Mouse (Mus musculus) testis, adult 2 months (tissue): ENCODE data around the gene Angptl2. TPM values are rescaled to one million over a fixed set of nuclear protein-coding genes. Genes with fewer than 3 reads are reported as not detected.

Source experiments
- H3K27ac ChIP-seq: fragments of 200-500 bp; 2 replicates; pipeline ENCODE4 v1.5.1; 2012; ENCODE audit warnings: low read depth, low read length; ENCODE audit not compliant: control insufficient read depth, insufficient read depth
- H3K27me3 ChIP-seq: fragments of 200-500 bp; 2 replicates; pipeline ENCODE4 v1.6.1; 2012; ENCODE audit warnings: mild to moderate bottlenecking, low read length, moderate library complexity; ENCODE audit not compliant: control insufficient read depth, insufficient read depth
- H3K36me3 ChIP-seq: fragments of 200-500 bp; 2 replicates; pipeline ENCODE4 v1.6.1; 2012; ENCODE audit warnings: mild to moderate bottlenecking, low read length; ENCODE audit not compliant: control insufficient read depth, insufficient read depth
- H3K4me1 ChIP-seq: fragments of 200-500 bp; 2 replicates; pipeline ENCODE4 v1.6.1; 2012; ENCODE audit warnings: low read length; ENCODE audit not compliant: control insufficient read depth, insufficient read depth
- H3K4me3 ChIP-seq: fragments of 200-500 bp; 2 replicates; pipeline ENCODE4 v1.5.1; 2012; ENCODE audit warnings: low read depth, mild to moderate bottlenecking, low read length, moderate library complexity, mixed read lengths; ENCODE audit not compliant: control insufficient read depth
- CTCF ChIP-seq: fragments of 200-500 bp; IDR thresholded peaks from 2 replicates; pipeline ENCODE4 v1.5.1; 2012; ENCODE audit warnings: low read depth, mild to moderate bottlenecking, inconsistent platforms, low read length, moderate library complexity; ENCODE audit not compliant: control insufficient read depth, insufficient read depth, insufficient replicate concordance
- POLR2A ChIP-seq: fragments of 200-500 bp; IDR thresholded peaks from 2 replicates; pipeline ENCODE4 v1.6.1; 2012; ENCODE audit warnings: low read depth, mild to moderate bottlenecking, inconsistent platforms, low read length, moderate library complexity; ENCODE audit not compliant: control insufficient read depth
- polyA plus RNA-seq: library from polyadenylated mRNA; depleted of rRNA; stranded (reverse); fragments of >200 nt; gene quantifications from 2 replicates; pipeline ENCODE4 v1.2.3, GENCODE M21; 2012

Angptl2 gene
- polyA plus RNA-seq, 1 experiment = 3.1 TPM

DNA sequence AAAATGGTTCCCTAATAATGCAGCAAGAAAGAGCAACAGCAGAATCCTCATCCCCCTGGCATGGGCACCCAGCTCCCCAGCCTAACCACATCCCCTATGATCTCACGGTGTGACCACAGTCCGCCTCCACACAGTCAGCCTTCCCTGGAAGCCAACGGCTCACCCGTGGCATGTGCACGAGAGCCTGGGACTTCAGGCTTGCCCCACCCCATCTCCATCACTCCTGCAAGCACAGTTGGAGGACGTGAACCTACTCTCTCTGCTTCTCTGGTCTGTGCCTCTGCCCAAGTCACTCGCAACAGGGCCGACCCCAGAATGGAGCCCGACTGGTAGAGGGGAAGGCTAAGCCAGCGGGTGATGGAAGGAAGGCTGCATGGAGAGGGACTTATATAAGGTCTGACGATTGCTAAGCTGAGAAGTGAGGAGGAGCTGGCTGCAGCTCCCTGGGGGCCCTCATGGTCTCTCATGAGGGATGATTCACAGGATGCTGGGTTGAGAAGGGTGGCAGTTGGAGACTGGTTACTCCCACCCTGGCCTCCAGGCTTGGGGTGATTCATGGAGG is 5.6 kb downstream of the Angptl2 start:
- Histone ChIP-seq H3K4me1 (peaks cover 14% of the 10 kb centered on the region), H3K4me3 (no peak overlapping the region), H3K27ac (no peak overlapping the region), H3K27me3 (no peaks in the 10 kb centered on the region), H3K36me3 (no peaks in the 10 kb centered on the region)
- TF ChIP-seq POLR2A (no peak), CTCF (no peak)

DNA sequence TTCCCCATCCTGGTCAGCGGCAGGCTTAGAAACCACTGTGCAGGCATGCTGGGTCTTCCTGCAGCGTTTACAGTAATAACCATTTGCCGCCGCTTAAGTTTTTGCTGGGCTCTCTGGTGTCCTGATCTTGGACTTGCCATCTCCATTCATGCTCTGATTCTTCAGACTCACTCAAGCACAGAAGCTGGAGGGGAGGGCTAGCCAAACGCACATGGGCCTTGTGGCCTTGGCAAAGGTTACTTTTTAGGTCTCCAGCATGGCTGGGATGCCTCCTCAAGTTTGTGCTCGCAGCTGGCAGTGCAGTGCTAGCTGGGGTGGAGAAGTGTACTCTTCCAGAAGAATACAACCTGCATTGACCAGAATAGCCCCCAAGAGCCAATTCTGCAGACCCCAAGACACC is 6.6 kb downstream of the Angptl2 start:
- Histone ChIP-seq H3K27ac (no peak overlapping the region), H3K4me1 (peaks cover 14% of the 10 kb centered on the region), H3K27me3 (no peaks in the 10 kb centered on the region), H3K4me3 (no peak overlapping the region), H3K36me3 (no peaks in the 10 kb centered on the region)
- no peak for TF ChIP-seq POLR2A
- TF ChIP-seq CTCF = no peak

- Histone ChIP-seq H3K4me1 (peaks cover 14% of the 10 kb centered on the region), H3K27me3 (no peaks in the 10 kb centered on the region), H3K36me3 (no peaks in the 10 kb centered on the region), H3K4me3 (no peak overlapping the region), H3K27ac (no peak overlapping the region)
- TF ChIP-seq POLR2A (no peak), CTCF (no peak)
Measured at GRCm38 (mm10) chr2:33223656-33224358, 7.9 kb downstream of the Angptl2 start.

DNA sequence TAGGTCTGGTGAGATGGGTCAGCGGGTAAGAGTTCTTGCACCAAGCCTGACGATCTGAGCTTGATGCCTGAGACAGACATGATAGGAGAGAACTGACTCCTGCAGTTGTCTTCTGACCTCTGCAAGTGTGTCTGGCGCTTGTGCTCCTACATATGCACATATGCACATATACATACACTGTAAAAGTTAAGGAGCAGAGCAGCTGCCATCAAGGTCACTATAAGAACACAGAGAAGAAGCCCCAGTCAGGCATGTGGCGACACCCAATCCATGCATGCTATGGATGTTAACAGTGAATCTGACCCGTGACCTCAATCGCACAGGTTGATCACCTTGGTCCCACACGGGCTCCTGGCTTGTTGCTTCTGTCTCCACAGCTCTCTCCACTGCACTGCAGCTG is 10.1 kb downstream of the Angptl2 start:
- Histone ChIP-seq H3K4me3 (no peak overlapping the region), H3K27ac (no peak overlapping the region), H3K36me3 (no peaks in the 10 kb centered on the region), H3K4me1 (peaks cover 9% of the 10 kb centered on the region), H3K27me3 (no peaks in the 10 kb centered on the region)
- TF ChIP-seq POLR2A (no peak), CTCF (no peak)

DNA sequence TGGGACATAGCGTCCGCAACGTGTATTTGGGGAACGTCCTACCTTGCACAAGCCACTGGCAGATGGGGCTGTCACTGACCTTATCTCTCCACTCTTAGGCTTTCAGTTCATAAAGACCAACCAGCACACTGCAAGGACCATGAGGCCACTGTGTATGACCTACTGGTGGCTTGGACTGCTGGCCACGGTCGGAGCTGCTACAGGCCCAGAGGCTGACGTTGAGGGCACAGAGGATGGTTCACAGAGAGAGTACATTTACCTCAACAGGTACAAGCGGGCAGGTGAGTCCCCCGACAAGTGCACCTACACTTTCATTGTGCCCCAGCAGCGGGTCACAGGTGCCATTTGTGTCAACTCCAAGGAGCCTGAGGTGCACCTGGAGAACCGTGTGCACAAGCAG is 12.2 kb downstream of the Angptl2 start:
- Histone ChIP-seq H3K4me3 (no peak overlapping the region), H3K4me1 (no peaks in the 10 kb centered on the region), H3K36me3 (no peaks in the 10 kb centered on the region), H3K27me3 (no peaks in the 10 kb centered on the region), H3K27ac (no peak overlapping the region)
- no peak for TF ChIP-seq POLR2A
- no peak for TF ChIP-seq CTCF

- Histone ChIP-seq H3K27me3 (no peaks in the 10 kb centered on the region), H3K4me1 (no peaks in the 10 kb centered on the region), H3K4me3 (no peak overlapping the region), H3K36me3 (no peaks in the 10 kb centered on the region), H3K27ac (no peak overlapping the region)
- TF ChIP-seq POLR2A = no peak
- no peak for TF ChIP-seq CTCF
Measured at GRCm38 (mm10) chr2:33228551-33228950, 12.7 kb downstream of the Angptl2 start.

DNA sequence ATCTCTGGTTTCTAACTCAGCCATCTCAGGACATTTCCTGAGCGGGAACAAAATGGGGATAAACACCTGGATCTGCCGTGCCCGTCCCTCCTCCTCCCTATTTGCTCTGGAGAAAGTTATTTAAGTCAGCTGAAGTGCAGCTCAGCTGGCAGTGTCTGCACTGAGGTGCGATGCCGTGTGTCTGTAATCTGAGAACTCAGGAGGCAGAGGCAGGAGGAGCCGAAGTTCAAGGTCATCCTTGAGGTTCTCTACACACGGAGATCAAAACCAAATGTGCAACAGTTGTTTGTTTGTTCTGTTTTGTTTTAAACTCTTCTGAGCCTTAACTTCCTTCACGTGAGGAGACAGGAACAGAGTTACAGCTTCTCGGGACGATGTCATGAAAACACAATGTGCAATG is 14.8 kb downstream of the Angptl2 start:
- Histone ChIP-seq H3K36me3 (no peaks in the 10 kb centered on the region; the same call in 1 of the 2 replicates), H3K4me1 (no peaks in the 10 kb centered on the region)

DNA sequence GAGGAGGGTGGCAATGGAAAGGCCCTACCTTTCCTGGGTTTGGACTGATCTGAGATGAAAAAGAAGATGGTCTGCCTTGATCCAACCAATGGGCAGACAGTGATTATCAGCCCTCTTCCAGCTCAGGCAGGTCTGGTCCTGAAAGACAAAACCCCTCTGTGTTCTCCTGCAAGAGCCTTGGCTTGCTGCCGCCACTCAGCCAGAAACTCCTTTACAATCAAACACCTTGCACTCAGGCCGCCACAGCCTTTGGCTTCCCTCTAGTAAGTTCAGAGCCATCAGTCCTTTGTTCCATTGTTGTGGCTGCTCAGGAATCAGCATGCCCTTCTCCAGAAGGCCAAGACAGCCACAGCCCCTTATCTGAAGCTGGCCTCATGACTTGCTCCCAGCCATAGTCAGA is 15.9 kb downstream of the Angptl2 start:
- no peaks in the 10 kb centered on the region for H3K4me1 ChIP-seq
- no peaks in the 10 kb centered on the region; the same call in 1 of the 2 replicates for H3K36me3 ChIP-seq
- TF ChIP-seq POLR2A = no peak
- no peak for TF ChIP-seq CTCF
- H3K27me3 ChIP-seq = no peaks in the 10 kb centered on the region
- H3K27ac ChIP-seq = no peak overlapping the region
- no peak overlapping the region for H3K4me3 ChIP-seq

More for the DNA sequence above, 14.8 kb downstream of the Angptl2 start:
- H3K4me3 ChIP-seq = no peak overlapping the region
- H3K27ac ChIP-seq = no peak overlapping the region
- no peaks in the 10 kb centered on the region for H3K27me3 ChIP-seq
- TF ChIP-seq POLR2A (no peak), CTCF (no peak)
